Mouse (Mus musculus): ENCODE results near the gene Cdk8. TPM values are rescaled to one million over a fixed set of nuclear protein-coding genes. Genes with fewer than 3 reads are reported as not detected.

Gene Cdk8
- polyA plus RNA-seq, 2 experiments from 2014 or later: 12.5 to 19.0 TPM

GRCm38 (mm10) chr5:146281884-146282579 is 51.0 kb downstream of the Cdk8 start:
- no peak for ATAC-seq

- no peak for ATAC-seq
Measured at GRCm38 (mm10) chr5:146283899-146284298, 52.9 kb downstream of the Cdk8 start.

- ATAC-seq: no peak
Measured at GRCm38 (mm10) chr5:146287416-146287815, 56.4 kb downstream of the Cdk8 start.

GRCm38 (mm10) chr5:146288048-146288501 is 57.0 kb downstream of the Cdk8 start:
- ATAC-seq: no peak

GRCm38 (mm10) chr5:146289921-146290320 is 58.9 kb downstream of the Cdk8 start:
- no peak for ATAC-seq

- ATAC-seq: no peak
Measured at GRCm38 (mm10) chr5:146290446-146290845, 59.4 kb downstream of the Cdk8 start.

- ATAC-seq: no peak
Measured at GRCm38 (mm10) chr5:146291560-146291959, 60.5 kb downstream of the Cdk8 start.

GRCm38 (mm10) chr5:146292896-146293680 is 62.1 kb downstream of the Cdk8 start:
- no peak for ATAC-seq

- ATAC-seq: no peak
Measured at GRCm38 (mm10) chr5:146293919-146294700, 63.1 kb downstream of the Cdk8 start.

- ATAC-seq: no peak
Measured at GRCm38 (mm10) chr5:146294834-146295233, 63.8 kb downstream of the Cdk8 start.

- ATAC-seq: no peak
Measured at GRCm38 (mm10) chr5:146298807-146299519, 67.9 kb downstream of the Cdk8 start.

- ATAC-seq: no peak
Measured at GRCm38 (mm10) chr5:146299520-146299870, 68.5 kb downstream of the Cdk8 start.

GRCm38 (mm10) chr5:146303470-146303869 is 72.4 kb downstream of the Cdk8 start:
- peak; percentile 52 for ATAC-seq

GRCm38 (mm10) chr5:146307046-146307743 is 76.2 kb downstream of the Cdk8 start:
- ATAC-seq: no peak

- ATAC-seq: no peak
Measured at GRCm38 (mm10) chr5:146307744-146308096, 76.7 kb downstream of the Cdk8 start.

- ATAC-seq: no peak
Measured at GRCm38 (mm10) chr5:146314538-146314937, 83.5 kb downstream of the Cdk8 start.

GRCm38 (mm10) chr5:146315268-146315921 is 84.4 kb downstream of the Cdk8 start:
- no peak for ATAC-seq

GRCm38 (mm10) chr5:146316316-146316715 is 85.3 kb downstream of the Cdk8 start:
- no peak for ATAC-seq

GRCm38 (mm10) chr5:146318051-146318450 is 87.0 kb downstream of the Cdk8 start:
- ATAC-seq: no peak

- no peak for ATAC-seq
Measured at GRCm38 (mm10) chr5:146318461-146318860, 87.4 kb downstream of the Cdk8 start.

GRCm38 (mm10) chr5:146328941-146329340 is 97.9 kb downstream of the Cdk8 start:
- no peak for ATAC-seq
